Mouse (Mus musculus): ENCODE results near the gene Ptrh1. TPM values are rescaled to one million over a fixed set of nuclear protein-coding genes. Genes with fewer than 3 reads are reported as not detected.
A peak's percentile ranks its signal among the peaks of the same experiment; 100 is the strongest.

The Ptrh1 gene
- polyA plus RNA-seq, 1 experiment from 2014 or later: 4.9 TPM

- no peak overlapping the region for H3K4me2 ChIP-seq (ENCODE audit: low read length)
- H3K9ac ChIP-seq (ENCODE audit: low read depth, low read length): no peak overlapping the region
- no peak for ATAC-seq
- peaks cover 57% of the 10 kb centered on the region for H3K36me3 ChIP-seq (ENCODE audit: control insufficient read depth, insufficient read depth, low read length)
- WGBS: 95% methylated on average over 14 of the region's 14 CpGs
- H3K27me3 ChIP-seq (ENCODE audit: control insufficient read depth, insufficient read depth, low read depth, low read length): no peaks in the 10 kb centered on the region
- H3K9me3 ChIP-seq (replicated peaks; ENCODE audit: control insufficient read depth, low read length, poor library complexity, severe bottlenecking): no peaks in the 10 kb centered on the region
- H3K4me3 ChIP-seq (ENCODE audit: low read depth, low read length): no peak overlapping the region
- H3K27ac ChIP-seq (ENCODE audit: low read length): no peak overlapping the region
- H3K4me1 ChIP-seq (ENCODE audit: control insufficient read depth, insufficient read depth, low read length): no peaks in the 10 kb centered on the region
These were observed 33.4 kb downstream of the Ptrh1 start for GRCm38 (mm10) chr2:32808816-32809566.

- no peak for ATAC-seq
- Histone ChIP-seq H3K4me2 (ENCODE audit: low read length) (no peak overlapping the region), H3K9me3 (replicated peaks; ENCODE audit: control insufficient read depth, low read length, poor library complexity, severe bottlenecking) (no peaks in the 10 kb centered on the region), H3K4me3 (ENCODE audit: low read depth, low read length) (no peak overlapping the region), H3K9ac (ENCODE audit: low read depth, low read length) (no peak overlapping the region), H3K27ac (ENCODE audit: low read length) (no peak overlapping the region), H3K36me3 (ENCODE audit: control insufficient read depth, insufficient read depth, low read length) (peaks cover 53% of the 10 kb centered on the region), H3K27me3 (ENCODE audit: control insufficient read depth, insufficient read depth, low read depth, low read length) (no peaks in the 10 kb centered on the region), H3K4me1 (ENCODE audit: control insufficient read depth, insufficient read depth, low read length) (no peaks in the 10 kb centered on the region)
- WGBS: 84% methylated on average over 8 of the region's 8 CpGs
These were observed 36.4 kb downstream of the Ptrh1 start for GRCm38 (mm10) chr2:32811959-32812358.

GRCm38 (mm10) chr2:32816497-32816896 lies 40.9 kb downstream of the Ptrh1 start:
- ATAC-seq: no peak

GRCm38 (mm10) chr2:32816946-32817581 lies 41.5 kb downstream of the Ptrh1 start:
- Histone ChIP-seq H3K9me3 (replicated peaks; ENCODE audit: control insufficient read depth, low read length, poor library complexity, severe bottlenecking) (no peaks in the 10 kb centered on the region), H3K9ac (ENCODE audit: low read depth, low read length) (no peak overlapping the region), H3K4me2 (ENCODE audit: low read length) (no peak overlapping the region), H3K27me3 (ENCODE audit: control insufficient read depth, insufficient read depth, low read depth, low read length) (no peaks in the 10 kb centered on the region), H3K27ac (ENCODE audit: low read length) (no peak overlapping the region), H3K4me3 (ENCODE audit: low read depth, low read length) (no peak overlapping the region), H3K4me1 (ENCODE audit: control insufficient read depth, insufficient read depth, low read length) (no peaks in the 10 kb centered on the region), H3K36me3 (ENCODE audit: control insufficient read depth, insufficient read depth, low read length) (peaks cover 31% of the 10 kb centered on the region)
- 67% methylated on average over 17 of the region's 17 CpGs for WGBS
- ATAC-seq: no peak

More at GRCm38 (mm10) chr2:32816497-32816896, 40.9 kb downstream of the Ptrh1 start:
- no peak overlapping the region for H3K9ac ChIP-seq (ENCODE audit: low read depth, low read length)
- no peaks in the 10 kb centered on the region for H3K9me3 ChIP-seq (replicated peaks; ENCODE audit: control insufficient read depth, low read length, poor library complexity, severe bottlenecking)
- no peaks in the 10 kb centered on the region for H3K4me1 ChIP-seq (ENCODE audit: control insufficient read depth, insufficient read depth, low read length)
- no peaks in the 10 kb centered on the region for H3K27me3 ChIP-seq (ENCODE audit: control insufficient read depth, insufficient read depth, low read depth, low read length)
- no peak overlapping the region for H3K4me2 ChIP-seq (ENCODE audit: low read length)
- WGBS: 88% methylated on average over 2 of the region's 2 CpGs
- H3K36me3 ChIP-seq (ENCODE audit: control insufficient read depth, insufficient read depth, low read length): peaks cover 35% of the 10 kb centered on the region
- H3K27ac ChIP-seq (ENCODE audit: low read length): no peak overlapping the region
- H3K4me3 ChIP-seq (ENCODE audit: low read depth, low read length): no peak overlapping the region

GRCm38 (mm10) chr2:32817589-32817988 lies 42.0 kb downstream of the Ptrh1 start:
- WGBS: 67% methylated on average over 7 of the region's 7 CpGs
- Histone ChIP-seq H3K27ac (ENCODE audit: low read length) (no peak overlapping the region), H3K36me3 (ENCODE audit: control insufficient read depth, insufficient read depth, low read length) (peaks cover 31% of the 10 kb centered on the region), H3K4me2 (ENCODE audit: low read length) (no peak overlapping the region), H3K4me1 (ENCODE audit: control insufficient read depth, insufficient read depth, low read length) (no peaks in the 10 kb centered on the region), H3K27me3 (ENCODE audit: control insufficient read depth, insufficient read depth, low read depth, low read length) (no peaks in the 10 kb centered on the region), H3K9me3 (replicated peaks; ENCODE audit: control insufficient read depth, low read length, poor library complexity, severe bottlenecking) (no peaks in the 10 kb centered on the region), H3K9ac (ENCODE audit: low read depth, low read length) (no peak overlapping the region), H3K4me3 (ENCODE audit: low read depth, low read length) (no peak overlapping the region)
- no peak for ATAC-seq

- H3K36me3 ChIP-seq (ENCODE audit: control insufficient read depth, insufficient read depth, low read length): peaks cover 25% of the 10 kb centered on the region
- H3K4me1 ChIP-seq (ENCODE audit: control insufficient read depth, insufficient read depth, low read length): no peaks in the 10 kb centered on the region
- no peaks in the 10 kb centered on the region for H3K27me3 ChIP-seq (ENCODE audit: control insufficient read depth, insufficient read depth, low read depth, low read length)
- WGBS: 98% methylated on average over 5 of the region's 5 CpGs
- no peak for ATAC-seq
- H3K27ac ChIP-seq (ENCODE audit: low read length): no peak overlapping the region
- no peak overlapping the region for H3K9ac ChIP-seq (ENCODE audit: low read depth, low read length)
- no peaks in the 10 kb centered on the region for H3K9me3 ChIP-seq (replicated peaks; ENCODE audit: control insufficient read depth, low read length, poor library complexity, severe bottlenecking)
- no peak overlapping the region for H3K4me2 ChIP-seq (ENCODE audit: low read length)
- no peak overlapping the region for H3K4me3 ChIP-seq (ENCODE audit: low read depth, low read length)
These were observed 42.6 kb downstream of the Ptrh1 start for GRCm38 (mm10) chr2:32818208-32818607.

- Histone ChIP-seq H3K9me3 (replicated peaks; ENCODE audit: control insufficient read depth, low read length, poor library complexity, severe bottlenecking) (no peaks in the 10 kb centered on the region), H3K27me3 (ENCODE audit: control insufficient read depth, insufficient read depth, low read depth, low read length) (no peaks in the 10 kb centered on the region), H3K27ac (ENCODE audit: low read length) (no peak overlapping the region), H3K4me1 (ENCODE audit: control insufficient read depth, insufficient read depth, low read length) (no peaks in the 10 kb centered on the region), H3K9ac (ENCODE audit: low read depth, low read length) (no peak overlapping the region), H3K4me3 (ENCODE audit: low read depth, low read length) (no peak overlapping the region), H3K4me2 (ENCODE audit: low read length) (no peak overlapping the region), H3K36me3 (ENCODE audit: control insufficient read depth, insufficient read depth, low read length) (peaks cover 15% of the 10 kb centered on the region)
- 0 out of 2 replicates have a peak, but pooled peaks have one; percentile 11 for ATAC-seq
- WGBS: 69% methylated on average over 11 of the region's 11 CpGs
These were observed 45.6 kb downstream of the Ptrh1 start for GRCm38 (mm10) chr2:32821041-32821802.

GRCm38 (mm10) chr2:32822643-32823042 lies 47.1 kb downstream of the Ptrh1 start:
- WGBS: 83% methylated on average over 6 of the region's 6 CpGs

GRCm38 (mm10) chr2:32823153-32823552 lies 47.6 kb downstream of the Ptrh1 start:
- no peaks in the 10 kb centered on the region for H3K27me3 ChIP-seq (ENCODE audit: control insufficient read depth, insufficient read depth, low read depth, low read length)
- no peak overlapping the region for H3K27ac ChIP-seq (ENCODE audit: low read length)
- WGBS: 66% methylated on average over 11 of the region's 11 CpGs
- H3K4me3 ChIP-seq (ENCODE audit: low read depth, low read length): no peak overlapping the region
- H3K9me3 ChIP-seq (replicated peaks; ENCODE audit: control insufficient read depth, low read length, poor library complexity, severe bottlenecking): no peaks in the 10 kb centered on the region
- no peak overlapping the region for H3K4me2 ChIP-seq (ENCODE audit: low read length)
- no peak overlapping the region for H3K9ac ChIP-seq (ENCODE audit: low read depth, low read length)
- no peaks in the 10 kb centered on the region for H3K4me1 ChIP-seq (ENCODE audit: control insufficient read depth, insufficient read depth, low read length)
- peaks cover 3% of the 10 kb centered on the region for H3K36me3 ChIP-seq (ENCODE audit: control insufficient read depth, insufficient read depth, low read length)
- no peak for ATAC-seq

More at GRCm38 (mm10) chr2:32822643-32823042, 47.1 kb downstream of the Ptrh1 start:
- no peak for ATAC-seq
- Histone ChIP-seq H3K9me3 (replicated peaks; ENCODE audit: control insufficient read depth, low read length, poor library complexity, severe bottlenecking) (no peaks in the 10 kb centered on the region), H3K27me3 (ENCODE audit: control insufficient read depth, insufficient read depth, low read depth, low read length) (no peaks in the 10 kb centered on the region), H3K4me1 (ENCODE audit: control insufficient read depth, insufficient read depth, low read length) (no peaks in the 10 kb centered on the region), H3K27ac (ENCODE audit: low read length) (no peak overlapping the region), H3K4me2 (ENCODE audit: low read length) (no peak overlapping the region), H3K36me3 (ENCODE audit: control insufficient read depth, insufficient read depth, low read length) (peaks cover 8% of the 10 kb centered on the region), H3K4me3 (ENCODE audit: low read depth, low read length) (no peak overlapping the region), H3K9ac (ENCODE audit: low read depth, low read length) (no peak overlapping the region)
